ENCODE assay signal across 9 mouse cellular contexts in the genomic region with DNA sequence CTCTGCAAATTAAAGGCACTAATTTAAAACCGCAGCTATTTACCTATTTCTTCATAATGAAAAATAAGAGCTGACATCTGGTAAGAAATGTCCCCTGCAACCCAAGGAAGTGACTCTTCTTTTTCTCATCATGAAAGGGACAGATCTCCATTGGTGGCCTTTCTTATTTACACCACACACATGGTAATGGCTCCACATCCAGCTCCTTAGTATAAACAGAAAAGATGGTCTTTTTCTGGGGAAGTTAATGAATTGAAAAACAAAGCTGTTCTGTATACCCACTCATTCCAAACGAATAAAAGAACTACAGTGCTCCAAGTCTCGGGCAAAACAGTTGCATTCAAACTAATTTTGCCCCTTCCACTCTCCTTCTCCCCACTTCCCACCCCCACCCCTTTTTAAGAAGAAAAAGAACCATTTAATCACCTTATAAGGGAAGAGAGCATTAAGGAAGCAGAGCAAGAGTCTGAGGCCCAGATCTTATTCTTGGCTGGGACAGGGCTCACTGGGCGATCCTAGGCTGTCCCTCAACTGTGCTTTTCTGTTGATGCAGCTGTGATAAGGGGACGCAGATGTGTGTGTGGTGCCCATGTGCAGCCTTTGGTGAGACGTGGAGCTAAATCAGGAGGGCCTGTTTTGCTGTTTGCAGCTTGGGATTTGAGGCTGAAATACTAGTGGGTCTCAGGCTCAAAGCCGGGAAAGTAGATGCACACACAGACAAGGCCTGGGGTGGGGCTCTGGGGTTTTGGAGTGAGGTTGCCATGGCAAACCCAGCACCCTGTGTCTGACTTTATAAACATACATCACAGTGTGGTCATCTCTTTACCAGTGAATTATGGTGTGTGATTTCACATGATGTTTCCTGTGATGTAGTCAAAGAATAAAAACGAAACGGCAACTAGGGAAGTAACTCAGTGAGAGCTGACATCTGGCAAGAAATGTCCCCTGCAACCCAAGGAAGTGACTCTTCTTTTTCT.
DNase-seq lines count a peak whose midpoint lies in the region; ATAC-seq lines count a peak whose summit lies in the region.
"Had no signal": no experiment of that assay in that cellular context is flagged by ENCODE, and none has a peak within 500 bp of the region (broad histone marks: within the 10 kb centered on the region; RNA-seq: fewer than 3 reads in every experiment).

No protein-coding gene starts in this region.

- H3K27ac ChIP-seq in midbrain, embryonic 12.5 days (replicated peaks): 0 out of 2 replicates have a peak overlapping the region, but pooled peaks have one; percentile 30
- H3K27ac ChIP-seq in midbrain, embryonic 11.5 days (ENCODE audit: low read depth, low read length): no peak overlapping the region
- H3K27ac ChIP-seq in embryonic facial prominence, embryonic 13.5 days: peak overlapping the region; percentile 87

- ATAC-seq in midbrain, embryonic 12.5 days (ENCODE audit: low FRiP score, low read depth): no peak
- no peak for ATAC-seq in midbrain, embryonic 11.5 days (ENCODE audit: low FRiP score)
- peak; percentile 30; the same call in 1 of the 2 replicates for ATAC-seq in embryonic facial prominence, embryonic 13.5 days (ENCODE audit: insufficient number of reproducible peaks, insufficient read depth, low FRiP score, low TSS enrichment, low read depth)
- peak; percentile 77 for ATAC-seq in megakaryocyte, adult 5-6 weeks (ENCODE audit: poor library complexity, severe bottlenecking)
- ATAC-seq: activated CD4-positive, CD25-positive, alpha-beta regulatory T cell, adult 4 months had no signal

- no peaks in the 10 kb centered on the region for H3K9me3 ChIP-seq in midbrain, embryonic 12.5 days
- H3K9me3 ChIP-seq in midbrain, embryonic 11.5 days (ENCODE audit: control insufficient read depth, low read length): no peaks in the 10 kb centered on the region
- H3K9me3 ChIP-seq in embryonic facial prominence, embryonic 13.5 days: no peaks in the 10 kb centered on the region
- H3K9me3 ChIP-seq: heart, embryonic 12.5 days had no signal

- H3K9ac ChIP-seq in midbrain, embryonic 12.5 days (replicated peaks): no peak overlapping the region
- H3K9ac ChIP-seq in midbrain, embryonic 11.5 days (ENCODE audit: low read length): no peak overlapping the region; the same call in 1 of the 2 replicates
- H3K9ac ChIP-seq in embryonic facial prominence, embryonic 13.5 days: no peak overlapping the region
- H3K9ac ChIP-seq: heart, embryonic 12.5 days had no signal

- no peaks in the 10 kb centered on the region for H3K27me3 ChIP-seq in midbrain, embryonic 12.5 days
- H3K27me3 ChIP-seq in midbrain, embryonic 11.5 days (ENCODE audit: control insufficient read depth, insufficient read depth, low read length): no peaks in the 10 kb centered on the region
- H3K27me3 ChIP-seq in embryonic facial prominence, embryonic 13.5 days: no peaks in the 10 kb centered on the region
- H3K27me3 ChIP-seq: heart, embryonic 12.5 days had no signal

- DNase-seq in midbrain, embryonic 11.5 days (ENCODE audit: low spot score, missing footprints): no peak
- DNase-seq in right cerebral cortex, postnatal 14 days: no peak
- DNase-seq in layer of hippocampus, adult 8-10 months (ENCODE audit: low spot score in 2 of 2): no peak
- DNase-seq in cerebellum, adult 9-10 months: no peak

- H3K36me3 ChIP-seq in midbrain, embryonic 12.5 days: no peaks in the 10 kb centered on the region
- H3K36me3 ChIP-seq in midbrain, embryonic 11.5 days (ENCODE audit: control insufficient read depth, insufficient read depth, low read length): no peaks in the 10 kb centered on the region
- H3K36me3 ChIP-seq in embryonic facial prominence, embryonic 13.5 days: no peaks in the 10 kb centered on the region
- H3K36me3 ChIP-seq: heart, embryonic 12.5 days had no signal

- H3K4me1 ChIP-seq in midbrain, embryonic 12.5 days: 0 out of 2 replicates have a peak, but pooled peaks cover 7% of the 10 kb centered on the region
- H3K4me1 ChIP-seq in midbrain, embryonic 11.5 days (ENCODE audit: control insufficient read depth, insufficient read depth, low read length): peaks cover 4% of the 10 kb centered on the region; the same call in 1 of the 2 replicates
- H3K4me1 ChIP-seq in embryonic facial prominence, embryonic 13.5 days: peaks cover 20% of the 10 kb centered on the region
- H3K4me1 ChIP-seq: heart, embryonic 12.5 days had no signal

- no peak overlapping the region for H3K4me3 ChIP-seq in midbrain, embryonic 12.5 days
- H3K4me3 ChIP-seq in midbrain, embryonic 11.5 days (ENCODE audit: low read depth, low read length): no peak overlapping the region
- no peak overlapping the region for H3K4me3 ChIP-seq in embryonic facial prominence, embryonic 13.5 days
- H3K4me3 ChIP-seq: heart, embryonic 12.5 days had no signal

- H3K4me2 ChIP-seq in midbrain, embryonic 12.5 days (replicated peaks): no peak overlapping the region
- H3K4me2 ChIP-seq in midbrain, embryonic 11.5 days: no peak overlapping the region
- peak overlapping the region; percentile 7; the same call in 1 of the 2 replicates for H3K4me2 ChIP-seq in embryonic facial prominence, embryonic 13.5 days
- H3K4me2 ChIP-seq: heart, embryonic 12.5 days had no signal

- WGBS in midbrain, embryonic 12.5 days: 41% methylated on average over 9 of the region's 9 CpGs
- WGBS in midbrain, embryonic 11.5 days: 40% methylated on average over 9 of the region's 9 CpGs
- 29% methylated on average over 9 of the region's 9 CpGs for WGBS in embryonic facial prominence, embryonic 13.5 days

Comparison
In these comparisons a context has a peak if more than half of its experiments do, and no peak if none do; other contexts are left out.
1. ATAC-seq: peak in embryonic facial prominence, embryonic 13.5 days (single experiment) and megakaryocyte, adult 5-6 weeks (single experiment); none in midbrain, embryonic 12.5 days (single experiment) and midbrain, embryonic 11.5 days (single experiment).